Mouse (Mus musculus): ENCODE data around the gene Bcar1. TPM values are rescaled to one million over a fixed set of nuclear protein-coding genes. Genes with fewer than 3 reads are reported as not detected.

The Bcar1 gene
- polyA plus RNA-seq, 1 experiment from 2014 or later, result 44.0 TPM

- no peaks in the 10 kb centered on the region for H3K9me3 ChIP-seq
- no peak overlapping the region for H3K4me3 ChIP-seq (replicated peaks)
- H3K36me3 ChIP-seq (replicated peaks), result no peaks in the 10 kb centered on the region
- H3K4me2 ChIP-seq, result no peak overlapping the region
- ATAC-seq (ENCODE audit: low FRiP score), result no peak
- H3K27ac ChIP-seq, result no peak overlapping the region
- H3K4me1 ChIP-seq, result no peaks in the 10 kb centered on the region
- H3K9ac ChIP-seq, result no peak overlapping the region
- H3K27me3 ChIP-seq, result no peaks in the 10 kb centered on the region
- WGBS, result 88% methylated on average over 13 of the region's 13 CpGs
Measured at GRCm38 (mm10) chr8:111686881-111687280, 56.7 kb downstream of the Bcar1 start.

GRCm38 (mm10) chr8:111682521-111682920 is 61.1 kb downstream of the Bcar1 start:
- 41% methylated on average over 9 of the region's 9 CpGs for WGBS
- H3K4me3 ChIP-seq (replicated peaks), result no peak overlapping the region
- H3K4me2 ChIP-seq, result no peak overlapping the region

GRCm38 (mm10) chr8:111681153-111681552 is 62.5 kb downstream of the Bcar1 start:
- H3K4me2 ChIP-seq, result no peak overlapping the region
- no peak for ATAC-seq (ENCODE audit: low FRiP score)
- no peaks in the 10 kb centered on the region for H3K27me3 ChIP-seq
- H3K27ac ChIP-seq, result no peak overlapping the region
- WGBS, result 78% methylated on average over 11 of the region's 11 CpGs
- no peaks in the 10 kb centered on the region for H3K4me1 ChIP-seq
- no peak overlapping the region for H3K9ac ChIP-seq
- H3K36me3 ChIP-seq (replicated peaks), result no peaks in the 10 kb centered on the region
- H3K9me3 ChIP-seq, result 0 out of 2 replicates have a peak, but pooled peaks cover 8% of the 10 kb centered on the region
- H3K4me3 ChIP-seq (replicated peaks), result no peak overlapping the region

More at GRCm38 (mm10) chr8:111682521-111682920, 61.1 kb downstream of the Bcar1 start:
- H3K27me3 ChIP-seq, result no peaks in the 10 kb centered on the region
- no peak overlapping the region for H3K9ac ChIP-seq
- no peak overlapping the region for H3K27ac ChIP-seq
- no peak for ATAC-seq (ENCODE audit: low FRiP score)
- no peaks in the 10 kb centered on the region for H3K9me3 ChIP-seq
- no peaks in the 10 kb centered on the region for H3K36me3 ChIP-seq (replicated peaks)
- no peaks in the 10 kb centered on the region for H3K4me1 ChIP-seq

GRCm38 (mm10) chr8:111680423-111681028 is 63.1 kb downstream of the Bcar1 start:
- Histone ChIP-seq H3K4me3 (replicated peaks) (no peak overlapping the region), H3K36me3 (replicated peaks) (no peaks in the 10 kb centered on the region), H3K27ac (no peak overlapping the region), H3K4me1 (no peaks in the 10 kb centered on the region), H3K4me2 (no peak overlapping the region), H3K9me3 (0 out of 2 replicates have a peak, but pooled peaks cover 10% of the 10 kb centered on the region), H3K27me3 (no peaks in the 10 kb centered on the region), H3K9ac (no peak overlapping the region)
- 40% methylated on average over 17 of the region's 17 CpGs for WGBS
- ATAC-seq (ENCODE audit: low FRiP score), result no peak

DNA sequence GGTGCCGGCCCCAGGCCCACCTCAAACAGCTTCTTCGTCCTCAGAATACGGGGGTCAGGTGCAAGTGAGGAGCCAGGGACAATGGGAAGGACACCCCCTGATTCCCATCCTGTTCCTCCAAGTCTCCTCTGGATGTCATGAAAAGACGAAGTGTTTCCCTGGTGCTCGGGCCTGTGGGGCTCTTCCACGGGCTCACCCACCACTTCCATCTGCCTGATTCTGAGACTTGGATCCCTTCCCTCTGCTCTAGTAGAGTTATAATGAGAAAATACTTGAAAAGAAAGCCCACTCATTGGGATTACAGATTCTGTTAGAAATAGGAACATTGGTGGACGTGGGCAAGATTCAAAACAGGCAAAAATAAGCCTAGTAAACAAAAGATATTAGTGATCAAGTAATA is 64.8 kb downstream of the Bcar1 start:
- Histone ChIP-seq H3K27ac (no peak overlapping the region), H3K9me3 (0 out of 2 replicates have a peak, but pooled peaks cover 10% of the 10 kb centered on the region), H3K27me3 (no peaks in the 10 kb centered on the region), H3K9ac (no peak overlapping the region), H3K4me3 (replicated peaks) (no peak overlapping the region), H3K4me2 (no peak overlapping the region), H3K4me1 (no peaks in the 10 kb centered on the region), H3K36me3 (replicated peaks) (no peaks in the 10 kb centered on the region)
- 86% methylated on average over 7 of the region's 7 CpGs for WGBS
- no peak for ATAC-seq (ENCODE audit: low FRiP score)

DNA sequence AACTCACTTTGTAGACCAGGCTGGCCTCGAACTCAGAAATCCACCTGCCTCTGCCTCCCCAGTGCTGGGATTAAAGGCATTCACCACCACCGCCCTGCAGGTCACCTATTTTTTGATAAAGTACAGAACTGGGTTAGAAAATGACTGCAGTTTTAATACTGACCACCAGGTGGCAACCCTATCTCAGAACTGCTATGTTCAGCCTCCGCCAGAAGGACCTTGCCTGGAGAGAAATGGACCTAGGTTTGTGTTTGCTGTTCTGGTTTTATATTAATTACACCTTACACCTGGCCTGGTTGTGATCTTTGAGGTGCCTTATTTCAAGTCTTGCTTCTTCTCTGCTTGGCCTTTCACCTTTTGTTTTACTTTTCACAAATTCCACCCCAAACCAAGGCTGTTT is 65.5 kb downstream of the Bcar1 start:
- Histone ChIP-seq H3K9me3 (0 out of 2 replicates have a peak, but pooled peaks cover 10% of the 10 kb centered on the region), H3K36me3 (replicated peaks) (0 out of 2 replicates have a peak, but pooled peaks cover under 1% of the 10 kb centered on the region), H3K9ac (no peak overlapping the region), H3K27ac (no peak overlapping the region), H3K4me3 (replicated peaks) (no peak overlapping the region), H3K4me2 (no peak overlapping the region), H3K27me3 (no peaks in the 10 kb centered on the region), H3K4me1 (no peaks in the 10 kb centered on the region)
- WGBS, result 30% methylated on average over 3 of the region's 3 CpGs
- peak; percentile 46; the same call in 1 of the 2 replicates for ATAC-seq (ENCODE audit: low FRiP score)

DNA sequence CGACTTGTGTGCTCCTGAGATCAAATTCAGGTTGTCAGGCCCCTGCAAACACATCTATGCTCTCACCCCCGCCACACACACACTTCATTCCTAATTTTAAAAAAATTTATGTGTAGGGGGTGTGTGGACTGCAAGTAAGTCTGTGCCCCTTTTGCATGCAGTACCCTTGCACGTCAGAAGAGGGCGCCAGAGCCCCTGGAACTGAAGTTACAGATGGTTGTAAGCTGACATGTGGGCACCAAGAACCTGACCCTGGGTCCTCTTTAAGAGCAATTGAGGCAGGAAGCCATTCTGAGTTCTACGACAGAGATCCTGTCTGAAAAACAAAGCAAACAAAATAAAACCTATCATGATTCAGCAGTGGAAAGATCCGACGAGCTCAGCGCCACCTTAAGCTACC is 67.4 kb downstream of the Bcar1 start:
- no peak for ATAC-seq (ENCODE audit: low FRiP score)
- 0 out of 2 replicates have a peak, but pooled peaks cover 10% of the 10 kb centered on the region for H3K9me3 ChIP-seq

DNA sequence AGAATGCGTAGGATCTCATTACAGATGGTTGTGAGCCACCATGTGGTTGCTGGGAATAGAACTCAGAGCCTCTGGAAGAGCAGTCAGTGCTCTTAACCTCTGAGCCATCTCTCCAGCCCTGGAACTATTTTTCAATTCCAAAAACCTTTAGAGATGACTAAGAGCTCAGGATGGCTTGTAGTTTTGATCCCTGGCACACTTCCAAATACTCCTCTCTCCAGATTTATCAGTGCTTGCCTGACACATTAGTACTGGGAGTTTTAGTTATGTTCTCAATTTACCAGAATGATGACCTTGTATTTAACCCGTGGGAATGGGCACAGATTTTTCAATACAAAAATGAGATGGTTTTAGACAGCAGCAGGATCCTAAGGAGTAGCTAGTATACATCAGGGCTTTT is 76.9 kb downstream of the Bcar1 start:
- no peak overlapping the region for H3K4me2 ChIP-seq
- H3K36me3 ChIP-seq (replicated peaks), result peaks cover 42% of the 10 kb centered on the region
- no peak overlapping the region for H3K4me3 ChIP-seq (replicated peaks)
- H3K4me1 ChIP-seq, result no peaks in the 10 kb centered on the region
- ATAC-seq (ENCODE audit: low FRiP score), result no peak
- no peaks in the 10 kb centered on the region for H3K9me3 ChIP-seq
- no peak overlapping the region for H3K9ac ChIP-seq
- WGBS, result 92% methylated on average over 2 of the region's 2 CpGs
- no peak overlapping the region for H3K27ac ChIP-seq
- no peaks in the 10 kb centered on the region for H3K27me3 ChIP-seq

More for the DNA sequence above, 67.4 kb downstream of the Bcar1 start:
- no peak overlapping the region for H3K9ac ChIP-seq
- H3K27me3 ChIP-seq, result no peaks in the 10 kb centered on the region
- H3K4me1 ChIP-seq, result no peaks in the 10 kb centered on the region
- WGBS, result 77% methylated on average over 8 of the region's 8 CpGs
- H3K4me2 ChIP-seq, result no peak overlapping the region
- H3K27ac ChIP-seq, result no peak overlapping the region
- no peak overlapping the region for H3K4me3 ChIP-seq (replicated peaks)
- peaks cover 14% of the 10 kb centered on the region for H3K36me3 ChIP-seq (replicated peaks)

GRCm38 (mm10) chr8:111662473-111662872 is 81.1 kb downstream of the Bcar1 start:
- Histone ChIP-seq H3K9me3 (no peaks in the 10 kb centered on the region), H3K4me3 (replicated peaks) (no peak overlapping the region), H3K27me3 (no peaks in the 10 kb centered on the region), H3K36me3 (replicated peaks) (peaks cover 26% of the 10 kb centered on the region), H3K9ac (no peak overlapping the region), H3K27ac (no peak overlapping the region), H3K4me1 (peaks cover 2% of the 10 kb centered on the region), H3K4me2 (no peak overlapping the region)
- WGBS, result 85% methylated on average over 3 of the region's 3 CpGs
- no peak for ATAC-seq (ENCODE audit: low FRiP score)

Small RNA genes within 50 kb of the gene (microRNA-seq; reads per million reads assigned to microRNA genes)
- gene Mir7076, result not detected

Other genes starting within 250 kb of the Bcar1 start
- gene Wdr59, start 221.7 kb downstream of the Bcar1 start, polyA plus RNA-seq (2016; fragmentation: Nextera tagmentation; extraction: Ambion mirVana), result 5.7 and 5.9 TPM in 2 replicates
- 71.8 and 73.8 TPM in 2 replicates for gene Znrf1, start 207.7 kb downstream of the Bcar1 start, polyA plus RNA-seq (2016; fragmentation: Nextera tagmentation; extraction: Ambion mirVana)
- 0.24 and 0.50 TPM in 2 replicates for gene Ldhd, start 113.4 kb downstream of the Bcar1 start, polyA plus RNA-seq (2016; fragmentation: Nextera tagmentation; extraction: Ambion mirVana)
- 22.8 and 28.4 TPM in 2 replicates for gene Zfp1, start 100.4 kb downstream of the Bcar1 start, polyA plus RNA-seq (2016; fragmentation: Nextera tagmentation; extraction: Ambion mirVana)
- gene Ctrb1, start 52.8 kb downstream of the Bcar1 start, polyA plus RNA-seq (2016; fragmentation: Nextera tagmentation; extraction: Ambion mirVana), result not detected in 2 replicates
- gene Cfdp1, start 110.5 kb upstream of the Bcar1 start, polyA plus RNA-seq (2016; fragmentation: Nextera tagmentation; extraction: Ambion mirVana), result 199 and 207 TPM in 2 replicates
- 7.6 and 8.7 TPM in 2 replicates for gene Tmem170, start 132.9 kb upstream of the Bcar1 start, polyA plus RNA-seq (2016; fragmentation: Nextera tagmentation; extraction: Ambion mirVana)
- gene Chst5, start 166.6 kb upstream of the Bcar1 start, polyA plus RNA-seq (2016; fragmentation: Nextera tagmentation; extraction: Ambion mirVana), result 1.5 and 1.7 TPM in 2 replicates
- gene Tmem231, start 190.1 kb upstream of the Bcar1 start, polyA plus RNA-seq (2016; fragmentation: Nextera tagmentation; extraction: Ambion mirVana), result 18.6 and 18.7 TPM in 2 replicates
- gene Gabarapl2, start 196.9 kb upstream of the Bcar1 start, polyA plus RNA-seq (2016; fragmentation: Nextera tagmentation; extraction: Ambion mirVana), result 336 and 356 TPM in 2 replicates
- gene Adat1, start 248.5 kb upstream of the Bcar1 start, polyA plus RNA-seq (2016; fragmentation: Nextera tagmentation; extraction: Ambion mirVana), result 12.6 and 13.0 TPM in 2 replicates

All from forebrain, embryonic 12.5 days (tissue).